ENCODE assay signal across 20 mouse cellular contexts in the genomic region with DNA sequence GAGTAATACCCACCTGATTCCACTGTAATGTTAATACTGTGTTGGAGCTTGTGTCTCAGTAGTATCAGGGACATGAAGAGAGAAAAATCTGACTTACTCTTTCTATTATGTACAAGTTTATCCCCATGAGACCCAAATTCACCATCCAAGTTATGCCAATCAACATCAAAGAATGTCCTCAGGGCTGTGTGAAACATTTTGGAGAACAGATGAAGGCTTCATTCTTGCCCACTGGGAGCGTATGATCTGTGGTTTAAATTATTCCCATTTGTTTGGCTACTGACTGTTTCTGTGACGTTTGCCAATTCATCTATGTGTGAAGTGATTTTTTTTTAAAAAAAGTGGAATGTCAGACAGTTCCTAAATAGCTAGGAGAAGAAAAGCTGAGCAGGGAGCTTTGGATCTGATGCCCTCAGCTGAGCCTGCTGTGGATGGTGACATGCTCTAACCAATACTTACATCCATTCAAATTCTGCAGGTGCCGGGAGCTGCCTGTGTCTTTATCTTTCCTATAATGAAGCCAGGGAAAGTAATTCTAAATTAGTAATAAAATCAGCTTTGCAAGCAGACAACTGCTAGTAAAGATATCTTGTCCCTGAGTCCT.
DNase-seq lines count a peak whose midpoint lies in the region; ATAC-seq and TF ChIP-seq lines count a peak whose summit lies in the region.
"Had no signal": no experiment of that assay in that cellular context is flagged by ENCODE, and none has a peak within 500 bp of the region (broad histone marks: within the 10 kb centered on the region; RNA-seq: fewer than 3 reads in every experiment).

No protein-coding gene starts in this region.

- H3K27me3 ChIP-seq in forebrain, postnatal 0 days (ENCODE audit: insufficient read depth, low read length) = no peaks in the 10 kb centered on the region
- no peaks in the 10 kb centered on the region for H3K27me3 ChIP-seq in forebrain, embryonic 11.5 days (ENCODE audit: control insufficient read depth, insufficient read depth, low read length)
- no peaks in the 10 kb centered on the region for H3K27me3 ChIP-seq in midbrain, postnatal 0 days (ENCODE audit: insufficient read depth, low read length)
- H3K27me3 ChIP-seq: embryonic facial prominence, embryonic 12.5 days; heart, embryonic 13.5 days; hindbrain, embryonic 13.5 days had no signal

- no peaks in the 10 kb centered on the region for H3K9me3 ChIP-seq in forebrain, postnatal 0 days (ENCODE audit: low read length)
- no peaks in the 10 kb centered on the region for H3K9me3 ChIP-seq in forebrain, embryonic 11.5 days (ENCODE audit: control insufficient read depth, low read length)
- no peaks in the 10 kb centered on the region for H3K9me3 ChIP-seq in midbrain, postnatal 0 days (ENCODE audit: low read length)
- H3K9me3 ChIP-seq: embryonic facial prominence, embryonic 12.5 days; heart, embryonic 13.5 days; hindbrain, embryonic 13.5 days had no signal

- H3K4me1 ChIP-seq in forebrain, postnatal 0 days (ENCODE audit: insufficient read depth) = no peaks in the 10 kb centered on the region
- H3K4me1 ChIP-seq in forebrain, embryonic 11.5 days (replicated peaks; ENCODE audit: control insufficient read depth, insufficient read depth, low read length) = no peaks in the 10 kb centered on the region
- H3K4me1 ChIP-seq in midbrain, postnatal 0 days (ENCODE audit: insufficient read depth, low read length) = no peaks in the 10 kb centered on the region
- H3K4me1 ChIP-seq: embryonic facial prominence, embryonic 12.5 days; heart, embryonic 13.5 days; hindbrain, embryonic 13.5 days had no signal

- no peak for TF ChIP-seq CTCF in forebrain, postnatal 0 days (IDR thresholded peaks at IDR 0.05; ENCODE audit: low read depth)
- TF ChIP-seq CTCF in midbrain, postnatal 0 days (IDR thresholded peaks at IDR 0.05) = no peak

- no peak overlapping the region for H3K4me2 ChIP-seq in forebrain, postnatal 0 days (ENCODE audit: low read depth)
- no peak overlapping the region for H3K4me2 ChIP-seq in forebrain, embryonic 11.5 days (ENCODE audit: low read depth, low read length, severe bottlenecking)
- H3K4me2 ChIP-seq in midbrain, postnatal 0 days (ENCODE audit: low read depth, low read length, poor library complexity, severe bottlenecking) = no peak overlapping the region
- H3K4me2 ChIP-seq: embryonic facial prominence, embryonic 12.5 days; heart, embryonic 13.5 days; hindbrain, embryonic 13.5 days had no signal

- no peak overlapping the region for H3K4me3 ChIP-seq in forebrain, postnatal 0 days (ENCODE audit: low read depth, low read length)
- H3K4me3 ChIP-seq in forebrain, embryonic 11.5 days (ENCODE audit: low read depth, low read length) = no peak overlapping the region
- H3K4me3 ChIP-seq in midbrain, postnatal 0 days (ENCODE audit: low read depth, low read length) = no peak overlapping the region
- H3K4me3 ChIP-seq: embryonic facial prominence, embryonic 12.5 days; gastrocnemius, adult 2 months; heart, embryonic 13.5 days; hindbrain, embryonic 13.5 days had no signal

- no peak overlapping the region for H3K9ac ChIP-seq in forebrain, postnatal 0 days
- no peak overlapping the region for H3K9ac ChIP-seq in forebrain, embryonic 11.5 days (ENCODE audit: low read length)
- no peak overlapping the region for H3K9ac ChIP-seq in midbrain, postnatal 0 days (replicated peaks; ENCODE audit: low read length, poor library complexity, severe bottlenecking)
- H3K9ac ChIP-seq: embryonic facial prominence, embryonic 12.5 days; heart, embryonic 13.5 days; hindbrain, embryonic 13.5 days had no signal

- 0 out of 2 replicates have a peak, but pooled peaks have one; percentile 27 for ATAC-seq in forebrain, postnatal 0 days
- no peak for ATAC-seq in forebrain, embryonic 11.5 days (replicated peaks; ENCODE audit: low FRiP score)
- ATAC-seq in midbrain, postnatal 0 days (ENCODE audit: low FRiP score) = 0 out of 2 replicates have a peak, but pooled peaks have one; percentile 16
- ATAC-seq in erythroblast, adult 5-6 weeks (replicated peaks; ENCODE audit: low FRiP score, poor library complexity, severe bottlenecking) = no peak
- ATAC-seq: hindbrain, postnatal 0 days had no signal

- 37% methylated on average over 3 of the region's 3 CpGs for WGBS in forebrain, postnatal 0 days
- WGBS in forebrain, embryonic 11.5 days = 82% methylated on average over 3 of the region's 3 CpGs
- 50% methylated on average over 3 of the region's 3 CpGs for WGBS in midbrain, postnatal 0 days

- no peak for DNase-seq in forebrain, postnatal 0 days
- no peak for DNase-seq in forebrain, embryonic 11.5 days (ENCODE audit: low spot score)
- peak; percentile 95 for DNase-seq in Muller cell, postnatal 12 days (ENCODE audit: inconsistent ontology term)
- peak; percentile 27 for DNase-seq in brain, adult 2 months (ENCODE audit: low read depth, low spot score)
- no peak for DNase-seq in midbrain, postnatal 0 days (ENCODE audit: low spot score)
- no peak for DNase-seq in lung, postnatal 25 days (ENCODE audit: low spot score)
- DNase-seq: adrenal gland, adult 8-10 months; adrenal gland, postnatal 36 days; cerebellum, adult 11-12 months; cerebellum, adult 9-10 months; cerebellum, postnatal 25 days; gastrocnemius, adult 2 months; gastrocnemius, postnatal 25 days; heart, postnatal 4 days; kidney, adult 11 months had no signal

- no peak overlapping the region for H3K27ac ChIP-seq in forebrain, postnatal 0 days (ENCODE audit: low read depth, low read length)
- H3K27ac ChIP-seq in forebrain, embryonic 11.5 days (ENCODE audit: low read depth, low read length) = no peak overlapping the region
- no peak overlapping the region for H3K27ac ChIP-seq in midbrain, postnatal 0 days (ENCODE audit: low read depth, low read length)
- H3K27ac ChIP-seq: embryonic facial prominence, embryonic 12.5 days; gastrocnemius, adult 2 months; heart, embryonic 13.5 days; hindbrain, embryonic 13.5 days; hindbrain, postnatal 0 days had no signal

- no peaks in the 10 kb centered on the region for H3K36me3 ChIP-seq in forebrain, postnatal 0 days (ENCODE audit: insufficient read depth)
- H3K36me3 ChIP-seq in forebrain, embryonic 11.5 days (ENCODE audit: control insufficient read depth, insufficient read depth, low read length) = no peaks in the 10 kb centered on the region
- no peaks in the 10 kb centered on the region for H3K36me3 ChIP-seq in midbrain, postnatal 0 days (ENCODE audit: insufficient read depth, low read length)
- H3K36me3 ChIP-seq: embryonic facial prominence, embryonic 12.5 days; heart, embryonic 13.5 days; hindbrain, embryonic 13.5 days had no signal

Comparison
In these comparisons a context has a peak if more than half of its experiments do, and no peak if none do; other contexts are left out.
1. ATAC-seq: peak in forebrain, postnatal 0 days (single experiment) and midbrain, postnatal 0 days (single experiment); none in forebrain, embryonic 11.5 days (single experiment) and erythroblast, adult 5-6 weeks (single experiment).
2. DNase-seq: peak in Muller cell, postnatal 12 days (single experiment) and brain, adult 2 months (single experiment); none in forebrain, postnatal 0 days (single experiment), forebrain, embryonic 11.5 days (single experiment), midbrain, postnatal 0 days (single experiment) and lung, postnatal 25 days (single experiment).